Mouse (Mus musculus) gastrocnemius, postnatal 36 days (tissue): ENCODE data around the gene Ptprm. TPM values are rescaled to one million over a fixed set of nuclear protein-coding genes. Genes with fewer than 3 reads are reported as not detected.

ENCODE experiments used
- DNase-seq, 2 experiments: peaks; one replicate each; pipeline ENCODE4 v3.0.0; 2022
- intact Hi-C: fragments of 180-260 bp; cut with DNase I; formaldehyde crosslinking; loops from one replicate; pipeline ENCODE4 v1.15.1; 2025
- total RNA-seq, 2 experiments: library from RNA; stranded (reverse); gene quantifications; 2 replicates each; pipeline ENCODE4 v1.2.3; 2021

The Ptprm gene
- total RNA-seq, 2 experiments from 2014 or later = 19.9 to 22.4 TPM

- no peak for DNase-seq
- intact Hi-C loops = no loop called here
These were observed 57.4 kb downstream of the Ptprm start for GRCm38 (mm10) chr17:67296604-67297595.

- intact Hi-C loops = no loop called here
- DNase-seq = no peak
These were observed 63.5 kb downstream of the Ptprm start for GRCm38 (mm10) chr17:67290662-67291240.

- intact Hi-C loops = no loop called here
- DNase-seq = no peak
These were observed 66.8 kb downstream of the Ptprm start for GRCm38 (mm10) chr17:67287501-67287900.

- intact Hi-C loops = no loop called here
- DNase-seq = no peak
These were observed 72.6 kb downstream of the Ptprm start for GRCm38 (mm10) chr17:67281640-67282170.

- no peak for DNase-seq
- intact Hi-C loops = no loop called here
These were observed 76.9 kb downstream of the Ptprm start for GRCm38 (mm10) chr17:67277124-67277910.

GRCm38 (mm10) chr17:67274531-67275094, 79.6 kb downstream of the Ptprm start:
- peak; percentile 50 to 64 for DNase-seq
- intact Hi-C loops = loop anchor here (2.0 kb wide), 1 partner anchor 78 kb away; no protein-coding TSS in a partner anchor

GRCm38 (mm10) chr17:67272928-67273327, 81.3 kb downstream of the Ptprm start:
- intact Hi-C loops = no loop called here
- DNase-seq = no peak

- intact Hi-C loops = no loop called here
- DNase-seq = no peak
These were observed 85.7 kb downstream of the Ptprm start for GRCm38 (mm10) chr17:67268475-67269080.

GRCm38 (mm10) chr17:67266270-67266669, 88.0 kb downstream of the Ptprm start:
- intact Hi-C loops = no loop called here
- DNase-seq = no peak

- no peak for DNase-seq
- intact Hi-C loops = no loop called here
These were observed 88.7 kb downstream of the Ptprm start for GRCm38 (mm10) chr17:67265520-67265919.

- DNase-seq = no peak
- intact Hi-C loops = no loop called here
These were observed 89.5 kb downstream of the Ptprm start for GRCm38 (mm10) chr17:67264716-67265115.

GRCm38 (mm10) chr17:67263024-67263423, 91.2 kb downstream of the Ptprm start:
- intact Hi-C loops = no loop called here

GRCm38 (mm10) chr17:67260016-67260415, 94.2 kb downstream of the Ptprm start:
- intact Hi-C loops = no loop called here
- DNase-seq = no peak

More at GRCm38 (mm10) chr17:67263024-67263423, 91.2 kb downstream of the Ptprm start:
- DNase-seq = no peak

GRCm38 (mm10) chr17:67257780-67258179, 96.5 kb downstream of the Ptprm start:
- no peak for DNase-seq
- intact Hi-C loops = no loop called here

- DNase-seq = no peak
- intact Hi-C loops = no loop called here
These were observed 98.1 kb downstream of the Ptprm start for GRCm38 (mm10) chr17:67256171-67256570.

- no peak for DNase-seq
- intact Hi-C loops = no loop called here
These were observed 100.8 kb downstream of the Ptprm start for GRCm38 (mm10) chr17:67253445-67253844.

GRCm38 (mm10) chr17:67252992-67253391, 101.3 kb downstream of the Ptprm start:
- intact Hi-C loops = no loop called here

GRCm38 (mm10) chr17:67245273-67245875, 108.9 kb downstream of the Ptprm start:
- intact Hi-C loops = no loop called here
- DNase-seq = no peak

More at GRCm38 (mm10) chr17:67252992-67253391, 101.3 kb downstream of the Ptprm start:
- no peak for DNase-seq

GRCm38 (mm10) chr17:67242774-67243495, 111.3 kb downstream of the Ptprm start:
- intact Hi-C loops = no loop called here
- DNase-seq = no peak
